Mouse (Mus musculus) limb, embryonic 15.5 days (tissue): ENCODE results near the gene Hsd11b1. TPM values are rescaled to one million over a fixed set of nuclear protein-coding genes. Genes with fewer than 3 reads are reported as not detected.
"Not testable (repeated sequence)": the region's sequence is repeated elsewhere in the genome, so short reads cannot be mapped to it uniquely, and the experiment has no call there.

Experiments used
- ATAC-seq: fragments of 200-750 bp; cut with Nextera tagmentation; 2 replicates; pipeline ENCODE4 v1.8.0; 2017; ENCODE audit warnings: low read depth, moderate TSS enrichment; ENCODE audit not compliant: insufficient number of reproducible peaks, low FRiP score, low TSS enrichment
- H3K27ac ChIP-seq: fragments of 300-500 bp; sonication (generic); 2 replicates; pipeline ENCODE4 v1.5.1; 2015; ENCODE audit warnings: moderate library complexity, mild to moderate bottlenecking, inconsistent platforms
- H3K27me3 ChIP-seq: fragments of 300-500 bp; sonication (generic); 2 replicates; pipeline ENCODE4 v1.6.1; 2015; ENCODE audit warnings: inconsistent platforms
- H3K36me3 ChIP-seq: fragments of 300-500 bp; sonication (generic); 2 replicates; pipeline ENCODE4 v1.6.1; 2015; ENCODE audit warnings: inconsistent platforms
- H3K4me1 ChIP-seq: fragments of 300-500 bp; sonication (generic); 2 replicates; pipeline ENCODE4 v1.6.1; 2015; ENCODE audit warnings: inconsistent platforms
- H3K4me2 ChIP-seq: fragments of 300-500 bp; sonication (generic); 2 replicates; pipeline ENCODE4 v1.6.1; 2015; ENCODE audit warnings: mild to moderate bottlenecking, inconsistent platforms
- H3K4me3 ChIP-seq: fragments of 300-500 bp; sonication (generic); 2 replicates; pipeline ENCODE4 v1.5.1; 2015; ENCODE audit warnings: mild to moderate bottlenecking, inconsistent platforms
- H3K9ac ChIP-seq: fragments of 300-500 bp; sonication (generic); 2 replicates; pipeline ENCODE4 v1.6.1; 2015; ENCODE audit warnings: inconsistent platforms
- H3K9me3 ChIP-seq: fragments of 300-500 bp; sonication (generic); 2 replicates; pipeline ENCODE4 v1.6.1; 2016; ENCODE audit warnings: inconsistent platforms
- WGBS: fragments of 180-500 bp; shearing (Covaris S2); methylation state at CpG from one replicate; pipeline ENCODE4 v1.1.7; 2015; 5-methylcytosine and 5-hydroxymethylcytosine counted together
- polyA plus RNA-seq: library from polyadenylated mRNA; unstranded; fragments of >200 nt; fragmentation: Nextera tagmentation; extraction: Ambion mirVana; gene quantifications from 2 replicates; pipeline ENCODE4 v1.2.1, GENCODE M21; 2015

Gene Hsd11b1
- polyA plus RNA-seq, 1 experiment from 2014 or later, result 6.8 TPM

DNA sequence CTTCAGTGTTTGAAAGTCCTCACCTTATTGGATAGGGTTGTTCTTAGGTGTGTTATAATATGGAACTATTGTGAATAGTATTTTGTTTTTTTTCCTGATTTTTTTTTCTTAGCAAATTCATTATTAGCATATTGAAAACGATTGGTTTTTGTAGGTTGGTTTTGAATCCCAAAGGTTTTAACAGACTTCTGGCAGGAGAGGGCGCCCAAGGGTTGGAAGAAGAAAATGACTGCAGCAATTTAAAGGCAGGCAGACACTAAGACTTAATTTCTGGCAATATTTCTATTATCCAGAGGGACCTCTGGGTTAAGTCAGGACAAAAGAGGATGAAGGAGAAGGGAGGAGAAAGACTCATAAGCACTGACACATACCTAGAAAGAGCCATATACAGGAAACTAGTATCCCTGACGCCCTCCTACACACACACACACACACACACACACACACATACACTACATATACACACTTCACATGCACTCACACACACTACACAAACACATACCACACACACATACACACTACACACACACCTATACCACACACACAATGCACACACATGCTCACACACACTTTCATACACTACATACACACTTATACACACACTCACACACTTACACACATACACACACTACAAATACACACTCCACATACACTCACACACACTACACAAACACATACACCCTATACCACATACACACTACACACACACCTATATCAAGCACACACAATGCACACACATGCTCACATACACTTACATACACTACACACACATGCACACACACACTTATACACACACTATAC, 8.2 kb downstream of the Hsd11b1 start:
- 0 out of 2 replicates have a peak, but pooled peaks have one; percentile 31 for ATAC-seq
- no peak overlapping the region for H3K9ac ChIP-seq
- H3K4me1 ChIP-seq, result 0 out of 2 replicates have a peak, but pooled peaks cover 6% of the 10 kb centered on the region
- H3K4me2 ChIP-seq, result no peak overlapping the region
- H3K36me3 ChIP-seq, result no peaks in the 10 kb centered on the region
- WGBS, result 32% methylated on average over 3 of the region's 3 CpGs
- no peaks in the 10 kb centered on the region for H3K9me3 ChIP-seq
- H3K4me3 ChIP-seq, result no peak overlapping the region
- H3K27ac ChIP-seq, result no peak overlapping the region
- H3K27me3 ChIP-seq, result no peaks in the 10 kb centered on the region

DNA sequence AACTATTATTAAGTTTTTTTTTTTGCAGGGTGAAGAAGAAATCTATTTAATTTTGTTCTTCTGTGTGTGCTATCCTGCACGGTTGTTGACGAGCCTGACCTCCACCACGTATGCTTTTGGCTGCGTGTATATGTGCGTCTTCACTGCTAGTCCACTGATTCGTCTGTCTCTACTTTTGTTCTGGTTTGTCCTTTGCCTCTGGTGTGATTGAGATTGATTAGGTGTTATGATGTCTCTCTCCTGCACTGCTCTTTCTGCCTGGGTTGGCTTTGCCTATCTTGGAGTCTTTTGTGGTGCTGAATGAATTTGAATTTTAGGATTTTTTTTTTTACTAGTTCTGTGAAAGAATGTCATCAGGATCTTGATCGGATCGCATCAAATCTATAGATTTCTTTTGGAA, 8.8 kb downstream of the Hsd11b1 start:
- Histone ChIP-seq H3K4me1 (0 out of 2 replicates have a peak, but pooled peaks cover 6% of the 10 kb centered on the region), H3K9ac (no peak overlapping the region), H3K4me2 (no peak overlapping the region), H3K27me3 (no peaks in the 10 kb centered on the region), H3K27ac (no peak overlapping the region), H3K9me3 (no peaks in the 10 kb centered on the region), H3K36me3 (no peaks in the 10 kb centered on the region), H3K4me3 (no peak overlapping the region)
- 48% methylated on average over 8 of the region's 8 CpGs for WGBS
- no peak for ATAC-seq

DNA sequence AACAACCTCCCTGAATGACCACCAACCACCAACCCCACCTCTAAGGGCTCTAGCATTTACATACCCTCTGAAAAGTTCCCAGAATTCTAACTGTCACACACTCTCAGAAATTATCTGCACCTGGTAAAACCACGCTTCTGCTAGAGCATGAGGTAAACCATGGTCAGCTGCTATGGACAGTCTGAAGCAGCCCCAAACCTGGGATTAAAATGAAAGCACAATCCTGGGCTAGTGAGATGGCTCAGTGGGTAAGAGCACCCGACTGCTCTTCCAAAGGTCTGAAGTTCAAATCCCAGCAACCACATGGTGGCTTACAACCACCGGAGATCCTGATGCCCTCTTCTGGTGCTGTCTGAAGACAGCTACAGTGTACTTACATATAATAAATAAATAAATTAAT, 10.0 kb downstream of the Hsd11b1 start:
- H3K9me3 ChIP-seq, H3K9ac ChIP-seq, H3K27ac ChIP-seq, H3K4me2 ChIP-seq, ATAC-seq, H3K4me1 ChIP-seq, H3K27me3 ChIP-seq, H3K36me3 ChIP-seq, H3K4me3 ChIP-seq: not testable (repeated sequence)
- 64% methylated on average over 3 of the region's 3 CpGs for WGBS

DNA sequence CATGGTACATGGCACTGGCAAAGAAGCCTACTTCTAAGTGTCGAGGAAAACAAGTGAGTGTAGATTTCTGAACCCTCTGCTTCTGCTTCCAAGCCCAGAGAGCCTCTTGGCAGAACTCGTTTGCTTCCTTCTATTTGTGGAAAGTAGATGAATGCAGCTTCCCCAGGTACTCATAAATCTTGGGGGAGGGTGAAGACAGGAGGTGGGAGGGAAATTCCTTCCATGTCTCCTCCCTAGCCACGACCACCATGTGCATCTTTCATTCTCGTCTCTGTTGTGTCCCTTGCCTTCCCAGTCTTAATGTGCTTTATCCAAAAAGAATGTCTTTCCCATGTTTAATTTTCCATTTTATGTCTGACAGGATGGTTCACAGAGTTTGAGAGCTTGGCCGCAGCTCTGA, 11.3 kb downstream of the Hsd11b1 start:
- 15% methylated on average over 5 of the region's 5 CpGs for WGBS
- 0 out of 2 replicates have a peak, but pooled peaks cover 6% of the 10 kb centered on the region for H3K4me1 ChIP-seq
- 0 out of 2 replicates have a peak overlapping the region, but pooled peaks have one; percentile 3 for H3K4me2 ChIP-seq
- no peaks in the 10 kb centered on the region for H3K27me3 ChIP-seq
- no peaks in the 10 kb centered on the region for H3K36me3 ChIP-seq
- no peaks in the 10 kb centered on the region for H3K9me3 ChIP-seq
- H3K4me3 ChIP-seq, result no peak overlapping the region
- H3K9ac ChIP-seq, result no peak overlapping the region
- no peak for ATAC-seq
- H3K27ac ChIP-seq, result peak overlapping the region; percentile 33; the same call in 1 of the 2 replicates

DNA sequence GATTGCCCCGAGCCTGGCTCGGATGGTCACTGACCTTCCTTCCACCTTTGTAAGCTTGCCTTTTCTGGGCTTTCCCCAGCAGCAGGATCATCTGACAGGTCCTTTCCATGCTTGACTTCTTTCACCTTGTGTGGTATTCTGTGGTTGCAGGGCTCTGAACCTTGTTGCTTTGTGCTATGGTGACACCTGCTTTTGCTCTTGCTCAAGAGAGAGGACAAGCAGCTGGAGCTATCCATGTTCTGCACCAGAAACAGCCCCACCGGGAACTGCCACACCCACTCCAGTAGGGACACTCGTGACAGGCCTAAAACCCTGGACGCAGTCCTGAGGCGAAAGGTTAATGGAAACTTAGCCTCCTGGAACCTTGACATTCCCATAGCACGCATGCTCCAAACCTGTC, 12.5 kb downstream of the Hsd11b1 start:
- no peaks in the 10 kb centered on the region for H3K27me3 ChIP-seq
- ATAC-seq, result no peak
- WGBS, result 72% methylated on average over 7 of the region's 7 CpGs
- no peak overlapping the region for H3K9ac ChIP-seq
- no peak overlapping the region for H3K27ac ChIP-seq
- H3K4me3 ChIP-seq, result no peak overlapping the region
- H3K36me3 ChIP-seq, result no peaks in the 10 kb centered on the region
- 0 out of 2 replicates have a peak, but pooled peaks cover 2% of the 10 kb centered on the region for H3K4me1 ChIP-seq
- H3K4me2 ChIP-seq, result no peak overlapping the region
- no peaks in the 10 kb centered on the region for H3K9me3 ChIP-seq

DNA sequence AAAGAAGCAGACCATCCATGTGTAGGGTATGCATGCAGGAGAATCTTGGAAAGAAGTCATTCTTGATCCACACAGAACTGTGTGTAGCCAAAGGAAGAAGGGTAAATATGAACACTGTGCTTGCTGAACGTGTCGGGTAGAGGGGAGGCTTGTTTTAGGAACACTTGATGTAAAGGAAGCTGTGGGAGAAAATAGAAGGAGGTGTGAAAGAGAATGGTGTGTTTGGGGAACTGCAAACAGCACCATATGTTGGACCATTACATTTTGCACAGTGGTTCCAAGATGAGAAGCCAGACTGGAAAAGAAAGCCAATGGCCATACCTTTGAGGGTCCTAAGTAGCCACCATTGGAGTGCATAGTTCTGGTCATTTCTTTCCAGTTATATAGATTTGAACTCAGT, 13.8 kb downstream of the Hsd11b1 start:
- Histone ChIP-seq H3K27me3 (no peaks in the 10 kb centered on the region), H3K4me2 (no peak overlapping the region), H3K4me3 (no peak overlapping the region), H3K36me3 (no peaks in the 10 kb centered on the region), H3K9ac (no peak overlapping the region), H3K9me3 (no peaks in the 10 kb centered on the region), H3K27ac (no peak overlapping the region), H3K4me1 (no peaks in the 10 kb centered on the region)
- no peak for ATAC-seq
- WGBS, result 80% methylated on average over 2 of the region's 2 CpGs

DNA sequence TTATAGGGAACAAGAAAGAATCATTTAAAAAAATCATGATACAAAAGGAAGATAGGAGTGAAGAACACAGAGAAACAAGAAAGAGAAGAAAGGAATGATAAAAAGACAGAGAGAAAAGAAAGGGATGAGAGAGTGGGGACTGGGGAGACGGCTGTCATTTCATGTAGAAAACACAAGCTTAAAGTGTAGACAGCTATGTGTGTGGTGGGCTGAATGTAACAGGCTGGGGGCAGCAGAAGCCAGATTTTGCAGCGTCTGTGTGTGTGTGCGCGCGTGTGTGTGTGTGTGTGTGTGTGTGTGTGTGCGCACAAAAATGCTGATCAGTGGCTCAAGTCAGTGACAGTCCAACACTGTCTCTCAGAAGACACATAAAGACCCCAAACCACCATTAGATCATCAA, 19.6 kb downstream of the Hsd11b1 start:
- Histone ChIP-seq H3K4me1 (no peaks in the 10 kb centered on the region), H3K27me3 (no peaks in the 10 kb centered on the region), H3K9me3 (no peaks in the 10 kb centered on the region), H3K36me3 (no peaks in the 10 kb centered on the region), H3K27ac (no peak overlapping the region), H3K4me3 (no peak overlapping the region), H3K4me2 (no peak overlapping the region), H3K9ac (no peak overlapping the region)
- 77% methylated on average over 6 of the region's 6 CpGs for WGBS
- no peak for ATAC-seq

DNA sequence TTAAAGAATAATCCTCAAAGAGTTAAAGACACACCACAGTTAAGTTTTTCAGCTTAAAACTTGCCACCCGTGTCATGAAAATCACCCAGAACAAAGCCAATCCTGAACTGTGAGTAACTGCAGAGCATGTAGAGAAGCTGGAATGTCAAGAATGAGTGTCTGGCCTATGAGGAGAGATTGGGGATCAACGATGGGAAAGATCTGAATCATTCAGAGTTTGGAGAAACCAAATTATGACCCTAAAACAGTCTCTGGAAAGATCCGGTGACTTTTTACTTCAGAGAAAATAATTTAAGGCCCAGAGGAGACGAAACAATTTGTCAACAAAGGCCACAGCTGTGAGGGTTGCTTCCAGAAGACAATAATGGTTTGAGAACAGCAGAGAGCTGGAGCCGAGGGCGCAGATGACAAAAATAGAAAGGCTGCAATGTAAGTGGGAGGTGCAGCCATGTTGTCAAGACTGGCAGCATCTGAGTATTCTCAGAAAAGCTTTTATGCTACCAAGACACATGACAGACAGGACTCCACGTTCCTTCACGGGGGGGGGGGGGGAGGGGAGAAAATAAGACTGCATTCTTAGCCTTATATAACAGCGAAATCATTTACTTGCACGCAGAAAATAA, 20.2 kb downstream of the Hsd11b1 start:
- H3K4me2 ChIP-seq, result no peak overlapping the region
- 45% methylated on average over 10 of the region's 10 CpGs for WGBS

DNA sequence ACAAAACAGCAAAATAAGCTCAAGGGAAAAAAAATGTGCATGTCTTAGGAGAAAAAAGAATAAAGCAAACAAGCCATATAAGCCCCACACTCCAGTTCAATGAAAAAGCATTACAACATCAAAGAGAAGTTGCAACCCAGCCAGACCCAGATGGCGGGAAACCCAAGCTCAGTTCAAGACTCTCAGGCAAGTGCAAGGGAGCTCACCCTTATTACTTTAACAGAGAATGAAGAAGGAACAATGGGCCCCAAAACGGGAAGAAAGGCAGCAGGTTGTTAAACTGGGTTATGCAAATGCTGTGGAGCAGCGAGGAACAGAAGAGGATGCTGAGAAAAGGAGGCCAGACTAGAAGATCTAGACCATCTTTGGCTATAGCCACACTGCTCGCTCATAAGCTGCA, 21.0 kb downstream of the Hsd11b1 start:
- 54% methylated on average over 4 of the region's 4 CpGs for WGBS

More for the DNA sequence above, 20.2 kb downstream of the Hsd11b1 start:
- no peak for ATAC-seq
- no peak overlapping the region for H3K9ac ChIP-seq
- H3K27ac ChIP-seq, result peak overlapping the region; percentile 54; the same call in 1 of the 2 replicates
- H3K36me3 ChIP-seq, result no peaks in the 10 kb centered on the region
- no peaks in the 10 kb centered on the region for H3K9me3 ChIP-seq
- H3K4me1 ChIP-seq, result no peaks in the 10 kb centered on the region
- H3K27me3 ChIP-seq, result no peaks in the 10 kb centered on the region
- H3K4me3 ChIP-seq, result no peak overlapping the region

DNA sequence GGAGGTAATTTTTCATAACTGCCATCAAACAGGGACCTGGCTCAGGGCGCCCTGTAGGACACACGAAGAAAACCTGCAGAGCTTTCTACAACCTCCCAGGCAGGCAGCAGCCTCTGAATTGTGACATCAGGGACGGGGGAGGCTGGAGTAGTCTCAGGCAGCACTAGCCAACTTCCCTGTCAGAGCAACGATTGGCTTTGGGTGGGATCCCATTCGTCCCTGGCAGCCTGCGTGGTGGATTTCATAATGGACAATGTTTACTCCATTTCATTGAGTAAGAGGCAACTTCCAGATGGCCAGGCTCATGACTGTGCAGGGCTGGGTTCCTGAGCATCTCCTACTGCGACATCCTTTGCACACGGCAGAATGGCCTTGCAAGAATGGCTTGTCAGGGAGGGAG, 21.6 kb downstream of the Hsd11b1 start:
- 62% methylated on average over 8 of the region's 8 CpGs for WGBS
- Histone ChIP-seq H3K9ac (no peak overlapping the region), H3K27me3 (no peaks in the 10 kb centered on the region), H3K27ac (no peak overlapping the region), H3K4me2 (no peak overlapping the region), H3K4me3 (no peak overlapping the region), H3K4me1 (no peaks in the 10 kb centered on the region), H3K9me3 (no peaks in the 10 kb centered on the region), H3K36me3 (no peaks in the 10 kb centered on the region)
- ATAC-seq, result no peak

More for the DNA sequence above, 21.0 kb downstream of the Hsd11b1 start:
- H3K27ac ChIP-seq, result no peak overlapping the region
- no peaks in the 10 kb centered on the region for H3K36me3 ChIP-seq
- H3K4me3 ChIP-seq, result no peak overlapping the region
- no peaks in the 10 kb centered on the region for H3K27me3 ChIP-seq
- H3K9me3 ChIP-seq, result no peaks in the 10 kb centered on the region
- no peaks in the 10 kb centered on the region for H3K4me1 ChIP-seq
- H3K9ac ChIP-seq, result no peak overlapping the region
- H3K4me2 ChIP-seq, result no peak overlapping the region
- no peak for ATAC-seq

DNA sequence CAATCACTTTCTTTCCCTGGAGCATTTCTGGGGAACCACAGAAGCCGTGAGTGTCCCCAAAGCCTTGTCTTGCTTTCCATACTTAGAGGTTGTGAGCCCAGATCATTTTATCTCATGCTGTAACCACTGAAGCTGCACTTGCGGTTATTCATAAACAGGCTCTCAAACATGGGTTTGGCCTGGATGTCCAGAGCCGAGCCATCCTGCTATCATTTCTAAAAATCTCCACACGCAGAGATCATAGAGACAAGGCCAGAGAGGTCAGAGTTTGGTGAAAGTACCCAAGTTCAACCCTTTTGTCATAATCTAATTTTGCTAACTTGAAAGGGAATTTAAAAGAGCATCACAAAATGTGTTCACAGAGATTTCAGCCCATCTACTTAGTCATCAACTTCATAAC, 22.4 kb downstream of the Hsd11b1 start:
- WGBS, result 88% methylated on average over 4 of the region's 4 CpGs
- ATAC-seq, result no peak
- Histone ChIP-seq H3K9ac (no peak overlapping the region), H3K36me3 (no peaks in the 10 kb centered on the region), H3K4me1 (no peaks in the 10 kb centered on the region), H3K27me3 (no peaks in the 10 kb centered on the region), H3K27ac (no peak overlapping the region), H3K9me3 (no peaks in the 10 kb centered on the region), H3K4me3 (no peak overlapping the region), H3K4me2 (no peak overlapping the region)

DNA sequence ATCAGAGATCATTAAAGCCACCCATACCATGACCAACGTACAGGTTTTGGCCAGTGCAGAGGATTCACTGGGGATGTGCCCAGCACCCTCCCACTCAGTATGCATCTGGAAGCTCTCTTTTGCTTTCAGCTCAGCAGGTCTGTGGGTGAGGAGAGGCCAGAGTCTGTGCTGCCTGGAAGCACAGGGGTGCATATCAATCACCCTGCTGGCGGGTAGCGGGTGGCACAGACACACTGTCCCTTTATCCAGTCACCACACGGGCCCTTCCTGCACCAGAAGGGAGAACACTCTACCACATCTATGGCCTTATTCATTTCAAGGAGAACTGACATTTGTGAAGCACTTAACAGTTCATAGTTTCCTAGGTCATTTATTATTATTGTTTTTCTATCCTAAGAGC, 25.4 kb downstream of the Hsd11b1 start:
- no peaks in the 10 kb centered on the region for H3K27me3 ChIP-seq
- no peak overlapping the region for H3K9ac ChIP-seq
- H3K27ac ChIP-seq, result no peak overlapping the region
- H3K9me3 ChIP-seq, result no peaks in the 10 kb centered on the region
- no peak overlapping the region for H3K4me3 ChIP-seq
- WGBS, result 60% methylated on average over 4 of the region's 4 CpGs
- no peak for ATAC-seq
- H3K4me2 ChIP-seq, result no peak overlapping the region
- no peaks in the 10 kb centered on the region for H3K4me1 ChIP-seq
- H3K36me3 ChIP-seq, result no peaks in the 10 kb centered on the region
